Mouse (Mus musculus) hindbrain, embryonic 14.5 days (tissue): Measurements from ENCODE around the gene Bud13. TPM values are rescaled to one million over a fixed set of nuclear protein-coding genes. Genes with fewer than 3 reads are reported as not detected.

ENCODE experiments used
- ATAC-seq: fragments of 200-750 bp; cut with Nextera tagmentation; 2 replicates; pipeline ENCODE4 v1.8.0; 2017; ENCODE audit warnings: moderate number of reproducible peaks, mild to moderate bottlenecking, moderate TSS enrichment, moderate library complexity; ENCODE audit not compliant: low FRiP score
- DNase-seq: peaks from one replicate; pipeline ENCODE4 v3.0.0-alpha.2; 2015; ENCODE audit warnings: low spot score
- H3K27ac ChIP-seq: fragments of 300-500 bp; sonication (generic); 2 replicates; pipeline ENCODE4 v1.5.1; 2014; ENCODE audit warnings: mild to moderate bottlenecking, moderate library complexity
- H3K27me3 ChIP-seq: fragments of 300-500 bp; sonication (generic); 2 replicates; pipeline ENCODE4 v1.6.1; 2014; ENCODE audit warnings: mild to moderate bottlenecking, low read length, mixed read lengths; ENCODE audit not compliant: control insufficient read depth, insufficient read depth
- H3K36me3 ChIP-seq: fragments of 300-500 bp; sonication (generic); replicated peaks from 2 replicates; pipeline ENCODE4 v1.6.1; 2014; ENCODE audit not compliant: control insufficient read depth, insufficient read depth
- H3K4me1 ChIP-seq: fragments of 300-500 bp; sonication (generic); replicated peaks from 2 replicates; pipeline ENCODE4 v1.6.1; 2014; ENCODE audit warnings: antibody characterized with exemption, low read length, mixed read lengths; ENCODE audit not compliant: control insufficient read depth, insufficient read depth
- H3K4me2 ChIP-seq: fragments of 300-500 bp; sonication (generic); replicated peaks from 2 replicates; pipeline ENCODE4 v1.6.1; 2014; ENCODE audit warnings: mild to moderate bottlenecking, moderate library complexity
- H3K4me3 ChIP-seq: fragments of 300-500 bp; sonication (generic); replicated peaks from 2 replicates; pipeline ENCODE4 v1.5.1; 2014; ENCODE audit warnings: mild to moderate bottlenecking, low read length
- H3K9ac ChIP-seq: fragments of 300-500 bp; sonication (generic); 2 replicates; pipeline ENCODE4 v1.6.1; 2014
- H3K9me3 ChIP-seq: fragments of 300-500 bp; sonication (generic); 2 replicates; pipeline ENCODE4 v1.6.1; 2016; ENCODE audit warnings: low read length; ENCODE audit not compliant: control insufficient read depth
- WGBS: fragments of 180-500 bp; shearing (Covaris S2); extraction: QIAGEN DNeasy Blood & Tissue Kit; methylation state at CpG from one replicate; pipeline ENCODE4 v1.1.7; 2014; 5-methylcytosine and 5-hydroxymethylcytosine counted together
- polyA plus RNA-seq: library from polyadenylated mRNA; unstranded; fragments of >200 nt; fragmentation: Nextera tagmentation; extraction: Ambion mirVana; gene quantifications from 2 replicates; pipeline ENCODE4 v1.2.1, GENCODE M21; 2014

Gene Bud13
- polyA plus RNA-seq, 1 experiment from 2014 or later, result 16.0 TPM

DNA sequence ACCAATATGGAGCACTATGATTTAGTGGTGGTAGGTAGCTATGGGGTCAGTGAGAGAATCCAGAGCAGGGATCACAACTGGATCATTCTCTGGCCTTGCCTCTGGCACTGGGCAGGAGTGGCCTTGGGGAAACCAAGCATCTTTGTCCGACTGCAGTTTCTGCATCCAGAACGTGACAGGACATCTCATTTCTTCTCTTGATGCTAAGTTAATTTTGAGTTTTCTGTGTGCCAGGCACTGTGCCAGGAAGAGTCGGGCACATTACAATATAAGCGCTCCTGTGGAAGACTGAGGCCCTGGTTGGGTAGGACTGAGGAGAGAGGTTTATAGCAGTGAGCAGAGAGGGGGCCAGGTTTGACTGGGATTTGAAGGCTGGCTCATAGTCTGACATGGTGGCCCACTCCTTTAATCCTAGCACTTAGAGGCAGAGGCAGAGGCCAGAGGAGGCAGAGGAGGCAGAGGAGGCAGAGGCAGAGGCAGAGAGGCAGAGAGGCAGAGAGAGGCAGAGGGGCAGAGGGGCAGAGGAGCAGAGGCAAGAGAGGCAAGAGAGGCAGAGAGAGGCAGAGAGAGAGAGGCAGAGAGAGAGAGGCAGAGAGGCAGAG lies 56.3 kb downstream of the Bud13 start:
- peaks cover 18% of the 10 kb centered on the region for H3K4me1 ChIP-seq
- ATAC-seq (no peak), DNase-seq (no peak)
- no peaks in the 10 kb centered on the region for H3K27me3 ChIP-seq
- H3K36me3 ChIP-seq, result no peaks in the 10 kb centered on the region
- no peak overlapping the region for H3K4me2 ChIP-seq
- no peaks in the 10 kb centered on the region for H3K9me3 ChIP-seq
- WGBS, result 86% methylated on average over 4 of the region's 4 CpGs
- H3K27ac ChIP-seq, result peak overlapping the region; percentile 33; the same call in 1 of the 2 replicates
- H3K9ac ChIP-seq, result no peak overlapping the region
- no peak overlapping the region for H3K4me3 ChIP-seq

DNA sequence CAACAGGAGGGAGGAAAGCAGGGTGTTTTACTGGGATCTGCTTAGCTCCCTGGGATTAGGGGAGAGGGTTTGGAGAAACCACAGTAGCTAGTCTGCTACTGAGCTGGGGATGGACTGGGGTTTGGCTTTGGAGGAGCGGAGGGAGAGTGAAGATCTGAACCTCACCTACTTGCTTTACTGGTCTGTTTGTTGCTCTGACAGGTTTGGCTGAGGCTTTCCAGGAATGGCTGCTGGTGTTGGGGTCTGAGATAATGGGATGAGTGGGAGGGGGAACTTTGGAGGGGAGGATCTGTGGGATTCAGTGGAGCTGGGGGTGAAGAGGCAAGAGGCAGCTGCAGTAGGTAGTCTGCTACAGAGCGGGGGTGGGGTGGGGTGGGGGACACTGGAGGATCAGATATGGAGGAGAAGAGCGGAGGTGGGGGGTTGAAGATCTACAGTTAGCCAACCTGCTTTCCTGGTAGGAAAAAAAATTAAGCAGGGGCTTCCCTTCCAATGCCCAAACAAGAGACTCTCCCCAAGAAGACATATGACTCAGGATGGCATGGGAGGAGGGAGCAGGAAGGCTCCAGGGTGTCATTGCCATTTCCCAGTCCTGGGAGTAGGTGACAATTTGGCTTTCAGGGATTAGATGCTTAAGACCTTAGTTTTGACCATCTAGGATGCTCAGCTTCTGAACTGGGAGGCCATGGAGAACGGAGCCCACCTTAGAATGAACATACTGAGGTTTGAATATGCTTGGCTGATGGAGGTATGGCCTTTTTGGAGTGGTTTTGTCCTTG lies 63.3 kb downstream of the Bud13 start:
- Histone ChIP-seq H3K4me3 (no peak overlapping the region), H3K27me3 (no peaks in the 10 kb centered on the region), H3K4me2 (no peak overlapping the region), H3K4me1 (peaks cover 8% of the 10 kb centered on the region; the same call in 1 of the 2 replicates), H3K27ac (no peak overlapping the region), H3K9ac (no peak overlapping the region), H3K9me3 (no peaks in the 10 kb centered on the region), H3K36me3 (no peaks in the 10 kb centered on the region)
- no peak for DNase-seq
- 84% methylated on average over 4 of the region's 4 CpGs for WGBS
- ATAC-seq, result no peak

Other genes starting within 250 kb of the Bud13 start
- gene Apoa1, start 54.4 kb upstream of the Bud13 start, polyA plus RNA-seq, result 3.9 and 4.6 TPM in 2 replicates
- not detected in 2 replicates for gene Apoc3, start 47.4 kb upstream of the Bud13 start, polyA plus RNA-seq
- not detected in 2 replicates for gene Apoa4, start 42.3 kb upstream of the Bud13 start, polyA plus RNA-seq
- not detected in 2 replicates for gene Apoa5, start 14.4 kb upstream of the Bud13 start, polyA plus RNA-seq
- gene Zpr1, start 9.9 kb upstream of the Bud13 start, polyA plus RNA-seq, result 54.3 and 55.3 TPM in 2 replicates
- not detected in 2 replicates for gene 4931429L15Rik, start 37.0 kb downstream of the Bud13 start, polyA plus RNA-seq